Comparison of ENCODE assay signal across 26 mouse cellular contexts in genomic region chr1:175389250-175389649, GRCm38 (mm10).
"Had no signal": no experiment of that assay in that cellular context is flagged by ENCODE, and none has a peak within 500 bp of the region (broad histone marks: within the 10 kb centered on the region; RNA-seq: fewer than 3 reads in every experiment).

No protein-coding gene starts in this region.

- DNase-seq: gastrocnemius, adult 2 months; gastrocnemius, postnatal 10 days; gastrocnemius, postnatal 25 days; heart, adult 18-20 months; heart, postnatal 10 days; heart, postnatal 4 days; kidney, adult 18-20 months; kidney, adult 8-10 months; kidney, postnatal 10 days; kidney, postnatal 25 days; kidney, postnatal 4 days; liver; liver, embryonic 13.5 days had no signal

- H3K4me1 ChIP-seq: heart, embryonic 10.5 days; heart, embryonic 12.5 days; intestine, embryonic 15.5 days; limb, embryonic 12.5 days; liver, embryonic 13.5 days; liver, embryonic 15.5 days had no signal

- ATAC-seq: hindbrain, embryonic 16.5 days; inflammation-experienced regulatory T-cells, adult 6 months; intestine, embryonic 15.5 days; intestine, postnatal 0 days had no signal

- H3K36me3 ChIP-seq: heart, embryonic 10.5 days; heart, embryonic 12.5 days; hindbrain, embryonic 10.5 days; hindbrain, embryonic 12.5 days; intestine, embryonic 15.5 days; limb, embryonic 10.5 days; limb, embryonic 12.5 days; liver, embryonic 13.5 days; liver, embryonic 15.5 days had no signal

- H3K4me2 ChIP-seq: heart, embryonic 12.5 days; hindbrain, embryonic 12.5 days; hindbrain, embryonic 14.5 days; intestine, embryonic 15.5 days; limb, embryonic 12.5 days; liver, embryonic 11.5 days; liver, embryonic 13.5 days; liver, embryonic 15.5 days had no signal

- H3K27me3 ChIP-seq: heart, embryonic 12.5 days; hindbrain, embryonic 12.5 days; intestine, embryonic 15.5 days; limb, embryonic 12.5 days; liver, embryonic 13.5 days; liver, embryonic 15.5 days had no signal

- H3K4me3 ChIP-seq: gastrocnemius, adult 2 months; heart, embryonic 10.5 days; heart, embryonic 12.5 days; hindbrain, embryonic 10.5 days; hindbrain, embryonic 12.5 days; intestine, embryonic 15.5 days; limb, embryonic 10.5 days; limb, embryonic 12.5 days; liver, embryonic 13.5 days; liver, embryonic 15.5 days had no signal

- H3K9me3 ChIP-seq: heart, embryonic 10.5 days; heart, embryonic 12.5 days; hindbrain, embryonic 10.5 days; hindbrain, embryonic 12.5 days; intestine, embryonic 15.5 days; limb, embryonic 10.5 days; limb, embryonic 12.5 days; liver, embryonic 13.5 days; liver, embryonic 15.5 days had no signal

- H3K27ac ChIP-seq: gastrocnemius, adult 2 months; heart, embryonic 10.5 days; hindbrain, embryonic 10.5 days; hindbrain, embryonic 12.5 days; hindbrain, embryonic 14.5 days; intestine, embryonic 15.5 days; limb, embryonic 10.5 days; limb, embryonic 12.5 days; liver, embryonic 13.5 days; liver, embryonic 15.5 days had no signal

- H3K9ac ChIP-seq: heart, embryonic 12.5 days; hindbrain, embryonic 12.5 days; hindbrain, embryonic 14.5 days; intestine, embryonic 15.5 days; limb, embryonic 12.5 days; liver, embryonic 13.5 days; liver, embryonic 15.5 days had no signal
